Mouse (Mus musculus): ENCODE results near the gene Rpl23.
"Not testable (repeated sequence)": the region's sequence is repeated elsewhere in the genome, so short reads cannot be mapped to it uniquely, and the experiment has no call there.

The Rpl23 gene

GRCm38 (mm10) chr11:97766154-97766881 is 15.9 kb downstream of the Rpl23 start, which contains the start of gene Cwc25:
Gene Cwc25, minus strand, starts transcription at chr11:97766556.
- DNase-seq (ENCODE audit: low spot score in 2 of 2), result peak; percentile 93

DNA sequence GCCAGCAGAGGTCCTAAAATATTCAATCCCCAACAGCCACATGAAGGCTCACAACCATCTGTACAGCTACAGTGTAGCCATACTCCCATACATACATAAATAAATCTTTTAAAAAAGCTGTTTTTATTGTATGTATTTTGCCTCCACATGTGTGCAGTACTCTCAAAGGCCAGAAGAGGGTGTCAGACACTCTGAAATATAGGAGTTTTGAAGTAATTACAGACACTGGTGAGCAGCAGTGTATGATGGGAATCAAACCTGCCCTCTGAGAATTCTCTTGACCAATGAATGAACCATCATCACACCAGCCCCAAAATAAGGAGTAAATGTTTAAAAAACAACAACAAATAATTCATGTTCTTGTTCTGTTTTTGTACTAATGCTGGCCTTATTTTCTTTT is 20.6 kb downstream of the Rpl23 start:
- DNase-seq (ENCODE audit: low spot score in 2 of 2), result no peak

DNA sequence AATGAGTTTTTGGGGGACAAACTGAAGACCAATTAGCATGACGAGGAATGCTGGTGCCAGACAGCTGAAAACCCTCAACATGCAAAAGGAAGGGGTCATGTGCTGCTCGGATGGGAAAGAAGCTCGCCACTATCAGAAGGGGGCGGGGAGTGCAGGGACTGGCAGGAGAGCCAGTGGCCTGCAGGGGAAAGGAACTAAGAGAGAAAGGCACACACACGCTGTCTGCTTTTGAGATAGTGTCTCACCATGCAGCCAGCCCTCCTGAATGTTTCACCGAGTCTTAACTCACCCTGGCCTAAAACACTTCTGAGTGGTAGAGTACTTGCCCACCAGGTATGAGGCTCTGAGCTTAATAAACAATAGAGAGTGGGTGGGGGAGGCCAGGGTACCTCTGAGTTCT is 23.3 kb downstream of the Rpl23 start:
- DNase-seq (ENCODE audit: low spot score in 2 of 2), result no peak

- DNase-seq (ENCODE audit: low spot score in 2 of 2), result no peak
Observed at GRCm38 (mm10) chr11:97758125-97758524, 24.1 kb downstream of the Rpl23 start.

- no peak for DNase-seq (ENCODE audit: low spot score in 2 of 2)
Observed at GRCm38 (mm10) chr11:97753277-97753676, 29.0 kb downstream of the Rpl23 start.

DNA sequence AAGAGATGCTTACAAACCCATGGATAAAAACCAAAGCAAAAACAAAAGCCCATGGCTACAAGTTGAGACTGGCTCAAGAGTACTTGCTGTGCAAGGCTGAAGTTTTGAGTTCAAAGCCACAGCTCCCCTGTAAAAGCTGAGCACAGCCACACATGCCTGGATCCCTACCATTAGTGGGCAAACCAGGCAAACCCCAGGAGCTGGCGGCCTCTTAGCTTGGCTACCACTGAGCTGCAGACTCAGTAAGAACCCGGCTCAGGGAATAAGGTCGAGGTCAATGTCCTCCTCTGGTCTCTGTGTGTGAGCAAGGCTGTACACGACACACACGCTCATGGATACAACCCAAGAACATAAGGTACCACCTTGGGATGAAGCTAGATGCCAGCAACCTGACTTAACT is 33.7 kb downstream of the Rpl23 start:
- DNase-seq (ENCODE audit: low spot score in 2 of 2), result no peak

DNA sequence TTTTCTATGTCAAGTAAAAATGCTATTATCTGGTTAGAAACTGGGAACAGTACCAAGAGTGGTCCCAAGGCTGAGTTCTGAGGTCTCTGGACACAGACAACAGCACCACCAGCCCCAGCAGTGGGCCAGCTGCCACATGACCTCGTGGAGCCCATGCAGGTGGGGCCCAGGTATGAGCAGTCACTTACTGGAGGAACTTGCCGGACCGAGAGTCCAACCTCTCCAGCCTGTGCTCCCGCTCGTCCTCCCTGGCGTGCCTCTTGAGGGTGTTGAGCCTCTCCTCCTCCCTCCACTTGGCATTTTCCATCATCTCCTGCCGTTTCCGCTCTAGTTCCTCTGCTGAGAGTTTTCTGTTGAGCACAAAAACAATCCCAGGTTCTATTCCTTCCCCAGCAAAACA is 34.5 kb downstream of the Rpl23 start:
- no peak for DNase-seq (ENCODE audit: low spot score in 2 of 2)

GRCm38 (mm10) chr11:97745331-97745721 is 36.9 kb downstream of the Rpl23 start:
- DNase-seq (ENCODE audit: low spot score in 2 of 2), result no peak

DNA sequence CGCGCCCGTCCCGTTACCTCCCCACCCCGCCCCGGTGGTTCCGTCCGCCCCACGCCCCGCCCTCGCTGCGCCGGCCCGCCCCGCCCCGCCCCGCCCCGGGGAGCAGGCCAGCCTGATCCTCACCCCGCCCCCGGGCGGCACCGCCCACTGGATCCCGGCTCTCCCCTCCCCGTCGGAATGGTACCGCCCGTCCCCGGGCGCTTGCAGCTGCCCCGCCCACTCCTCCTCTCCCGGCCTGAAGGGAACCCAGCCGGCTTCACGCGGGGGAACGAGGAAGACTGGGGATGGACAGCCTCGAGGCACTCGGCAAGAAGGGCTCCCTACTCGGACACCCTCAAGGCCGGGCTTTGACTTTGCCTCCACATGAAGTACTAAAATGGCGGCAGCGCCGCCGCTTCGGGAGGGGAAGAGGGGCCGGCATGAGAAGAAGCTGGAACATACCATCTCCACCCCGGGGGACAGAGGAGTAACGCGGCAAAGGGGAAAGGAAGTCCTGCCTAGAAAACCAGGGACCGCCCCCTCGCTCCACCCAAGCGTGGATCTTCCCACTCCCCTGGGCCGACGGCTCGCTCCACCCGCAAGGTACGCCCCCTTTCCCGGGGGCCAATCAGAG is 37.4 kb downstream of the Rpl23 start:
- peak; percentile 96 to 98 for DNase-seq (ENCODE audit: low spot score in 2 of 2)

GRCm38 (mm10) chr11:97744063-97744717 is 38.0 kb downstream of the Rpl23 start, which contains the start of gene Pip4k2b:
Gene Pip4k2b, minus strand, starts transcription at chr11:97744704.
- DNase-seq (ENCODE audit: low spot score in 2 of 2), result peak; percentile 47 to 53

GRCm38 (mm10) chr11:97743423-97743822 is 38.8 kb downstream of the Rpl23 start:
- no peak for DNase-seq (ENCODE audit: low spot score in 2 of 2)

DNA sequence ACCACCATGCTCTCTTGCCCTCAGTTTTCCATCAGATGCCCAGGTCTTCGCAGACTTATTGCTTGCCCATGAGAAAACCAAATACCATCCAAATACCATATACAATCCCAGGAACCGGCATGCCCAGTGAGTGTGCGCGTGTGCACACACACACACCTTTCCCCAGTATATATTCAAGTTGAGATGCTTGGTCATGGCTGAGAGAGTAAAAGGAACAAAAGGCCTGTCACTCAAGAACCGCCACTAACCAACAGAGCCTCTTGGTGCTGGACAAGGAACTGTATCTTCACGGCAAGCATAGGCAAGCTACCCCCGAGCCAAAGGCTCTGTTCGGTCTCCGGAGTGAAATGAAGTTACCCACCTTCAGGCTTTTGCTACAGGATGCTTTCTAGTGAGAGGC is 39.6 kb downstream of the Rpl23 start:
- DNase-seq (ENCODE audit: low spot score in 2 of 2), result no peak

- DNase-seq (ENCODE audit: low spot score in 2 of 2), result no peak
Observed at GRCm38 (mm10) chr11:97742157-97742556, 40.1 kb downstream of the Rpl23 start.

GRCm38 (mm10) chr11:97740190-97740589 is 42.0 kb downstream of the Rpl23 start:
- DNase-seq (ENCODE audit: low spot score in 2 of 2), result no peak

DNA sequence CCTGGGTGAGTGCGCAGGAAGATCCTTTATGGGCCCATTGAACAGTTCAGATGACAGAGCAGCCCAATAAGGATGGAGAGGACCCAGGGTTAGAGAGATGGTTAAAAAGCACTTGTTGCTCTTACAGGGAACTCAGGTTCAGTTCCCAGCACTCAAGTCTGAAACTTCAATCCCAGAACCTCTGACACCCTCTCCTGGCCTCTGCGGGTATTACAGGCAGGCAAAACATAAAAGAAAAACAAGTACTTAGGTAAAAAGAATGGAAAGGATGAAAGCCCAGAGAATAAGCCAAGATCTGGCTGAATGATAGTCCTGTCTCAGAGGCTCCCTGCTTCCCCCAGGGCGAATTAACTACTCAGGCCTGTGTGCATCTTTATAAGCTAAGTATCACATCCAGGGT is 43.1 kb downstream of the Rpl23 start:
- DNase-seq (ENCODE audit: low spot score in 2 of 2), result no peak

DNA sequence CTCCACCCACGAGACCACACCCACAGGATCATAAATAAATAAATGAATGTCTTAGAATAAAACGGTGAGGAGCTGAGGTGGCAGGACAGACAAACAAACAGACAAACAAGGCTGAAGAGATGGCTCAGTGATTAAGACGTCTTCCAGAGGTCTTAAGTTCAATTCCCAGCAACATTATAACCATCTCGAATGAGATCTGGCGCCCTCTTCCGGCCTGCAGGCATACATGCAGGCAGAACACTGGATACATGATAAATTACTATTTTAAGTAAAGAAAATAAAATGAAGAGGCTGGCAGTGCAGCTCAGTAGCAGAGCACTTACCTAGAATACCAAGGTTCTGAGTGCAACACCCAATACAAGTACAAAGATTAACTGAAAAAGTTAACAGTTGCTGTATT is 43.5 kb downstream of the Rpl23 start:
- DNase-seq (ENCODE audit: low spot score in 2 of 2), result no peak

DNA sequence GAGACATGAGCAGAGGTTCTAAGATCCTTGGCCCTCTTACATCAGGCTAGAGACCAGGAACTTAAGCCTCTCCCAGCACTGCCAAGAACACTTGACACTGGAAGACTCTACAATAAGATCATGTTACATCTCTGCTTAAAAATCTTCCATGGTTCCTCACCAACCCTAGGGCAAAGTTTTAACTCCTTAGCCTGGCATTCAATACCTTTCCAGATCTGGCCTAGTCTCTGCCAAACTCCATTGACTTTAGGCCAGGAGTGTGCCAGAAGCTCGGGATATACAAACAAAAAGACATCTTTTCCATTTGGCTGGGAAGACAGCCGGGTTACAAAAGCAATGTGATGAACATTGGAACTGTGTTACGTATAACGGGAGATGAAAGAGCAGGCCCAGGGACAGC is 44.6 kb downstream of the Rpl23 start:
- no peak for DNase-seq (ENCODE audit: low spot score in 2 of 2)

DNA sequence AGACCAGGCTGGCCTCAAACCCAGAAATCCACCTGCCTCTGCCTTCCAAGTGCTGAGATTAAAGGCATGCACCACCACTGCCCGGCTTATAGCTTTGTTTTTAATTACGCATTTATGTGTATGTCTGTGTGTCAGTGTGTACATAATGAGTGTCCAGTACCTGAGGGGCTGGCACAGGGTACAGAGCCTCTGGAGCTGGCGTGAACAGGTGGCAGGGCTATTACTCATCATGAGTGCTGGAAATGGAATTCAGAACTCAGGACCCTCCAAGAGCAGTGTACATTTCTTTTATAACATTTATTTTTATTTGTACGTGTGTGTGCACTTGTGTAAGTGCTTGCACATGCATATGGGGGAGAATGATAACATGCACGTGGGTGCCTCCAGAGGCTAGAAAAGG is 45.6 kb downstream of the Rpl23 start:
- no peak for DNase-seq (ENCODE audit: low spot score in 2 of 2)

DNA sequence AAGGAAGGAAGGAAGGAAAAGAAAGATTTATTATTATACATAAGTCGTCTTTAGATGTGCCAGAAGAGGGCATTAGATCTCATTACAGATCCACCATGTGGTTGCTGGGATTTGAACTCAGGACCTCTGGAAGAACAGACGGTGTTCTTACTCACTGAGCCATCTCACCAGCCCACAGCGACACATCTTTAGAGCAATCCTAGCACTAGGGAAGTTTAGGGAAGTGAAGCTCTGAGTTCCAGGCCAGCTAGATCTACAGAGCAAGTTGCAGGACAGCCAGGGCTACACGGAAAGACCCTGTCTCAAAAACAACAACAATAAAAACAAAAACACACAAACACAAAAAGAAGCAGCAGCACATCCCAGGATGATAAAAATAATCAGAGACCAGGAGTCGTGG is 47.4 kb downstream of the Rpl23 start:
- DNase-seq (ENCODE audit: low spot score in 2 of 2), result not testable (repeated sequence)

- DNase-seq (ENCODE audit: low spot score in 2 of 2), result no peak
Observed at GRCm38 (mm10) chr11:97733689-97734088, 48.5 kb downstream of the Rpl23 start.

GRCm38 (mm10) chr11:97728730-97729129 is 53.5 kb downstream of the Rpl23 start:
- DNase-seq (ENCODE audit: low spot score in 2 of 2), result no peak

DNA sequence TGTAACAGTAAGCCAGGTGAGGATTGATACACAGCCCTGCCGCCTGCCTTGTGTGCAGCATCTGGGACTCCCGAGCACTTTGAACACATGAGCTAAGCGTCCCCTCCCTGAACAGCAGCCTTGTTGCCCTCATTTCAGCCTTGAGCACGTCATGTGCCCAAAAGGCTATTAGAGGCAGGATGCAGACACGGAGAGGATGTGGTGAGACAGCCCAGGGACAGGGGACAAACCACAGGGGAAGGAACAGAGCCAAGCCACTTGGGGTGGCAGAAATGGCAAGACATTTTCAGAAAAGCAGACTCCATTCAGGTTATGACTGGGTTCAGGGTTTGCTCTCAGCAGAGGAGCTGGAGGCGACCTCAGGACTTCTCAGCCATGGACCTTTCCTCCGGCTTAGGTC is 53.9 kb downstream of the Rpl23 start:
- no peak for DNase-seq (ENCODE audit: low spot score in 2 of 2)
